Comparison of ENCODE assay signal across 22 mouse cellular contexts in genomic region chr8:95607210-95607609, GRCm38 (mm10). TPM values are rescaled to one million over a fixed set of nuclear protein-coding genes. Genes with fewer than 3 reads are reported as not detected.
DNase-seq lines count a peak whose midpoint lies in the region; ATAC-seq and TF ChIP-seq lines count a peak whose summit lies in the region.
"Had no signal": no experiment of that assay in that cellular context is flagged by ENCODE, and none has a peak within 500 bp of the region (broad histone marks: within the 10 kb centered on the region; RNA-seq: fewer than 3 reads in every experiment).

No protein-coding gene starts in this region.

- TF ChIP-seq CTCF in heart, adult 2 months (IDR thresholded peaks at IDR 0.05) = no peak

- H3K4me1 ChIP-seq in heart, embryonic 16.5 days (ENCODE audit: control insufficient read depth, insufficient read depth, low read length) = peaks cover 4% of the 10 kb centered on the region
- H3K4me1 ChIP-seq in heart, adult 2 months (ENCODE audit: control insufficient read depth, insufficient read depth, low read length) = no peaks in the 10 kb centered on the region
- H3K4me1 ChIP-seq in midbrain, embryonic 10.5 days = peaks cover 4% of the 10 kb centered on the region

- intact Hi-C loops in heart, adult 2 months (cut with DNase I) = loop anchor here (1.0 kb wide), 1 partner anchor 90 kb away; no protein-coding TSS in a partner anchor

- no peaks in the 10 kb centered on the region for H3K27me3 ChIP-seq in heart, embryonic 16.5 days (ENCODE audit: control insufficient read depth, insufficient read depth, low read length)
- no peaks in the 10 kb centered on the region for H3K27me3 ChIP-seq in heart, adult 2 months (ENCODE audit: control insufficient read depth, insufficient read depth, low read length)
- no peaks in the 10 kb centered on the region for H3K27me3 ChIP-seq in midbrain, embryonic 10.5 days (ENCODE audit: low read depth, poor library complexity, severe bottlenecking)

- H3K79me2 ChIP-seq in heart, adult 2 months (replicated peaks; ENCODE audit: control insufficient read depth, insufficient read depth, low read length) = no peaks in the 10 kb centered on the region

- H3K4me3 ChIP-seq in heart, embryonic 16.5 days (ENCODE audit: low read length) = no peak overlapping the region
- H3K4me3 ChIP-seq in heart, adult 2 months = no peak overlapping the region
- no peak overlapping the region for H3K4me3 ChIP-seq in midbrain, embryonic 10.5 days
- H3K4me3 ChIP-seq: erythroblast, embryonic 14.5 days; liver, embryonic 13.5 days; megakaryocyte, embryonic 14.5 days had no signal

- no peaks in the 10 kb centered on the region for H3K9me3 ChIP-seq in heart, embryonic 16.5 days (replicated peaks; ENCODE audit: control insufficient read depth, low read length)
- no peaks in the 10 kb centered on the region for H3K9me3 ChIP-seq in midbrain, embryonic 10.5 days (replicated peaks)
- H3K9me3 ChIP-seq: liver, embryonic 13.5 days; megakaryocyte, embryonic 14.5 days had no signal

- no peak for TF ChIP-seq EP300 in heart, adult 2 months (IDR thresholded peaks at IDR 0.05; ENCODE audit: insufficient read depth, low read depth, low read length)

- H3K27ac ChIP-seq in heart, embryonic 16.5 days (ENCODE audit: low read length) = peak overlapping the region; percentile 68
- no peak overlapping the region for H3K27ac ChIP-seq in heart, adult 2 months
- no peak overlapping the region for H3K27ac ChIP-seq in midbrain, embryonic 10.5 days (replicated peaks)
- H3K27ac ChIP-seq: liver, embryonic 13.5 days had no signal

- no peak for TF ChIP-seq POLR2A in heart, adult 2 months (IDR thresholded peaks at IDR 0.05; ENCODE audit: insufficient read depth, low read depth, low read length)

- no peaks in the 10 kb centered on the region for H3K36me3 ChIP-seq in heart, embryonic 16.5 days (ENCODE audit: control insufficient read depth, insufficient read depth)
- H3K36me3 ChIP-seq in heart, adult 2 months (ENCODE audit: control insufficient read depth, insufficient read depth, low read length) = no peaks in the 10 kb centered on the region
- H3K36me3 ChIP-seq in midbrain, embryonic 10.5 days = no peaks in the 10 kb centered on the region
- H3K36me3 ChIP-seq: liver, embryonic 13.5 days had no signal

- peak overlapping the region; percentile 61 for H3K9ac ChIP-seq in heart, embryonic 16.5 days (ENCODE audit: low read length)
- no peak overlapping the region for H3K9ac ChIP-seq in heart, adult 2 months (ENCODE audit: low read depth, low read length)
- H3K9ac ChIP-seq: liver, embryonic 13.5 days had no signal

- peak; percentile 7 for DNase-seq in cerebellum, adult 9-10 months
- no peak for DNase-seq in cerebellum, postnatal 36 days
- no peak for DNase-seq in heart, adult 2 months
- DNase-seq in A20 (ENCODE audit: low read depth, low spot score) = peak; percentile 32
- DNase-seq in layer of hippocampus, adult 8-10 months (ENCODE audit: low spot score in 2 of 2) = peak; percentile 34 to 46
- no peak for DNase-seq in urinary bladder, postnatal 36 days (ENCODE audit: low spot score in 2 of 2)
- DNase-seq in midbrain, embryonic 10.5 days (ENCODE audit: low spot score) = no peak
- DNase-seq: B cell, adult 2 months; cerebellum, adult 18-20 months; embryo, embryonic 11 days; liver, embryonic 13.5 days; thymus, adult 2 months had no signal

- 30% methylated on average over 9 of the region's 9 CpGs for WGBS in heart, embryonic 16.5 days
- 49% methylated on average over 9 of the region's 9 CpGs for WGBS in heart, adult 2 months
- 69% methylated on average over 9 of the region's 9 CpGs for WGBS in midbrain, embryonic 10.5 days

- ATAC-seq in heart, embryonic 16.5 days (replicated peaks; ENCODE audit: extremely low read depth, insufficient read depth, low FRiP score) = no peak
- ATAC-seq: lung, postnatal 0 days had no signal

- H3K4me2 ChIP-seq in heart, embryonic 16.5 days (ENCODE audit: low read depth, low read length) = peak overlapping the region; percentile 27
- H3K4me2 ChIP-seq: liver, embryonic 13.5 days had no signal

RNA-seq across cellular contexts. Expression of gene Gins3, which starts 26.0 kb away (rescaled TPM):
- 13.4 and 13.8 TPM in 2 replicates for polyA plus RNA-seq in heart, embryonic 16.5 days (2015; fragmentation: Nextera tagmentation; extraction: Ambion mirVana)
- total RNA-seq in heart, adult 2 months (2021) = 1 to 10 TPM; 1.2 to 1.3 TPM
- 0.47 and 0.94 TPM in 2 replicates for polyA plus RNA-seq in heart, adult 2 months (2012; rRNA removed)
- 1 to 10 TPM; 1.8 to 3.4 (median 2.5) TPM for total RNA-seq in layer of hippocampus, adult 8-10 months (2022)
- polyA plus RNA-seq in midbrain, embryonic 10.5 days (2016; fragmentation: Nextera tagmentation; extraction: Ambion mirVana) = 31.2 and 31.7 TPM in 2 replicates

RNA-seq across cellular contexts. Expression of gene Prss54, which starts 31.1 kb away (rescaled TPM):
- not detected in 2 replicates for polyA plus RNA-seq in heart, embryonic 16.5 days (2015; fragmentation: Nextera tagmentation; extraction: Ambion mirVana)
- not detected for total RNA-seq in heart, adult 2 months (2021)
- not detected in 2 replicates for polyA plus RNA-seq in heart, adult 2 months (2012; rRNA removed)
- total RNA-seq in layer of hippocampus, adult 8-10 months (2022) = not detected
- polyA plus RNA-seq in midbrain, embryonic 10.5 days (2016; fragmentation: Nextera tagmentation; extraction: Ambion mirVana) = not detected in 2 replicates
- total RNA-seq: gastrocnemius, adult 18-20 months; hematopoietic stem cell, adult 5-6 weeks; left cerebral cortex, adult 8-10 months had no signal
- polyA plus RNA-seq: brain, embryonic 14.5 days; erythroblast, embryonic 14.5 days; kidney, embryonic 14.5 days; liver, embryonic 13.5 days; lung, postnatal 0 days; neural tube, embryonic 14.5 days had no signal

Comparison
In these comparisons a context has a peak if more than half of its experiments do, and no peak if none do; other contexts are left out.
1. DNase-seq: peak in cerebellum, adult 9-10 months (single experiment), A20 (single experiment) and layer of hippocampus, adult 8-10 months (2 of 2); none in cerebellum, postnatal 36 days (0 of 2), heart, adult 2 months (0 of 2), urinary bladder, postnatal 36 days (0 of 2) and midbrain, embryonic 10.5 days (single experiment).